Mouse (Mus musculus): ENCODE data around the gene Helb.
"Not testable (repeated sequence)": the region's sequence is repeated elsewhere in the genome, so short reads cannot be mapped to it uniquely, and the experiment has no call there.

Helb gene

GRCm38 (mm10) chr10:120112507-120113396 is at the start of gene Helb:
Gene Helb, minus strand, starts transcription at chr10:120112987.
- DNase-seq (ENCODE audit: low spot score in 2 of 2): peak; percentile 94 to 98

GRCm38 (mm10) chr10:120160533-120160932 is 47.7 kb upstream of the Helb start:
- DNase-seq (ENCODE audit: low spot score in 2 of 2): no peak

- no peak for DNase-seq (ENCODE audit: low spot score in 2 of 2)
Observed at GRCm38 (mm10) chr10:120153911-120154310, 41.1 kb upstream of the Helb start.

- DNase-seq (ENCODE audit: low spot score in 2 of 2): no peak
Observed at GRCm38 (mm10) chr10:120151672-120152071, 38.9 kb upstream of the Helb start.

GRCm38 (mm10) chr10:120140916-120141516 is 28.2 kb upstream of the Helb start:
- DNase-seq (ENCODE audit: low spot score in 2 of 2): no peak

- DNase-seq (ENCODE audit: low spot score in 2 of 2): no peak
Observed at GRCm38 (mm10) chr10:120140193-120140592, 27.4 kb upstream of the Helb start.

GRCm38 (mm10) chr10:120136020-120136562 is 23.3 kb upstream of the Helb start:
- DNase-seq (ENCODE audit: low spot score in 2 of 2): no peak

GRCm38 (mm10) chr10:120133697-120134096 is 20.9 kb upstream of the Helb start:
- DNase-seq (ENCODE audit: low spot score in 2 of 2): no peak

- peak in 1 of 2 experiments; percentile 63 for DNase-seq (ENCODE audit: low spot score in 2 of 2)
Observed at GRCm38 (mm10) chr10:120130621-120131020, 17.8 kb upstream of the Helb start.

GRCm38 (mm10) chr10:120128601-120129277 is 16.0 kb upstream of the Helb start:
- no peak for DNase-seq (ENCODE audit: low spot score in 2 of 2)

GRCm38 (mm10) chr10:120125465-120125857 is 12.7 kb upstream of the Helb start:
- no peak for DNase-seq (ENCODE audit: low spot score in 2 of 2)

- peak; percentile 69 to 87 for DNase-seq (ENCODE audit: low spot score in 2 of 2)
Observed at GRCm38 (mm10) chr10:120124801-120125464, 12.1 kb upstream of the Helb start.

GRCm38 (mm10) chr10:120123721-120124120 is 10.9 kb upstream of the Helb start:
- DNase-seq (ENCODE audit: low spot score in 2 of 2): no peak

- no peak for DNase-seq (ENCODE audit: low spot score in 2 of 2)
Observed at GRCm38 (mm10) chr10:120115249-120115648, 2.5 kb upstream of the Helb start.

GRCm38 (mm10) chr10:120114493-120114892 is 1.7 kb upstream of the Helb start:
- no peak for DNase-seq (ENCODE audit: low spot score in 2 of 2)

- DNase-seq (ENCODE audit: low spot score in 2 of 2): no peak
Observed at GRCm38 (mm10) chr10:120113980-120114379, 1.2 kb upstream of the Helb start.

- not testable (repeated sequence) for DNase-seq (ENCODE audit: low spot score in 2 of 2)
Observed at GRCm38 (mm10) chr10:120113482-120113881, 695 bp upstream of the Helb start.

GRCm38 (mm10) chr10:120111691-120112319 is 982 bp downstream of the Helb start:
- no peak for DNase-seq (ENCODE audit: low spot score in 2 of 2)

GRCm38 (mm10) chr10:120100806-120101205 is 12.0 kb downstream of the Helb start:
- no peak for DNase-seq (ENCODE audit: low spot score in 2 of 2)

- DNase-seq (ENCODE audit: low spot score in 2 of 2): no peak
Observed at GRCm38 (mm10) chr10:120097564-120097963, 15.2 kb downstream of the Helb start.

- no peak for DNase-seq (ENCODE audit: low spot score in 2 of 2)
Observed at GRCm38 (mm10) chr10:120095716-120096115, 17.1 kb downstream of the Helb start.

Data from urinary bladder, postnatal 4 days (tissue).